Mouse (Mus musculus) CD8-positive naive resting alpha-beta T cell, adult 57 days (primary cell): ENCODE data around the gene Gm14418. TPM values are rescaled to one million over a fixed set of nuclear protein-coding genes. Genes with fewer than 3 reads are reported as not detected.

Source experiments
- total RNA-seq: library from RNA; stranded (reverse); gene quantifications from one replicate; pipeline ENCODE4 v1.2.4, GENCODE M21; 2023

Gm14418 gene
- 1.1 TPM for total RNA-seq

GRCm38 (mm10) chr2:177398096-177398495 lies at the start of gene Gm14418:
TSS of gene Gm14418 (minus strand) at chr2:177398320.

Other genes starting within 250 kb of the Gm14418 start
- 2.9 TPM for gene Gm14410, start 191.9 kb downstream of the Gm14418 start, total RNA-seq
- not detected for gene Gm14409, start 131.3 kb downstream of the Gm14418 start, total RNA-seq
- not detected for gene Gm14412, start 74.0 kb downstream of the Gm14418 start, total RNA-seq
- gene Zfp970, start 66.4 kb upstream of the Gm14418 start, total RNA-seq = 4.4 TPM
- 3.8 TPM for gene Gm14403, start 99.9 kb upstream of the Gm14418 start, total RNA-seq
- not detected for gene Gm14406, start 179.9 kb upstream of the Gm14418 start, total RNA-seq